Mouse (Mus musculus): ENCODE data around the gene Krt16.

GRCm38 (mm10) chr11:100257967-100258366, 9.3 kb upstream of the Krt16 start:
- TF ChIP-seq CTCF (IDR thresholded peaks at IDR 0.05; ENCODE audit: borderline replicate concordance, extremely low read depth, insufficient read depth, insufficient read length) (no peak), POLR2A (IDR thresholded peaks at IDR 0.05; ENCODE audit: borderline replicate concordance, extremely low read depth, insufficient read depth, insufficient read length, poor library complexity, severe bottlenecking) (no peak)

Data from brain, embryonic 14.5 days (tissue).